Mouse (Mus musculus) liver, embryonic 14.5 days (tissue): ENCODE measurements around the gene Ppp1r21.

Experiments used
- CTCF ChIP-seq: IDR thresholded peaks from 2 replicates; pipeline ENCODE4 v1.5.1; 2016; ENCODE audit warnings: antibody characterized with exemption, low read depth, control low read depth
- EP300 ChIP-seq: IDR thresholded peaks from 2 replicates; pipeline ENCODE4 v1.6.1; 2016; ENCODE audit warnings: antibody characterized with exemption, low read depth

DNA sequence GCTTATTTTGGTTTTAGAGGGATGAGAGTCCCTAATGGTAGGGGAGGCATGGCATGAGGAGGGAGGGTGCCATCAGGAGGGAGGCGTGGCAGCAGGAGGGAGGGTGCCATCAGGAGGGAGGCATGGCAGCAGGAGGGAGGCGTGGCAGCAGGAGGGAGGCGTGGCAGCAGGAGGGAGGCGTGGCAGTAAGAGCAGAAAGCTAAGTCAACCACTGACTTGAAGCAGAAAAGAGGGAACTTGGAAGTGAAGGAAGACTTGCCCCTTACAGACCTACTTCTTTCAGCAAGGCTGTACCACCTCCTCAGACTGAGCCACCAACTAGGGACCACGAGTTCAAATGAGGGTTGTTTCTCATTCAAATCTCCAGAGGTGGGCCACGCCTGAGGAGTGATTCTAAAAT lies 83.3 kb downstream of the Ppp1r21 start:
- TF ChIP-seq CTCF: no peak
- no peak for TF ChIP-seq EP300
